Mouse (Mus musculus): ENCODE measurements around the gene Ufd1.

The Ufd1 gene

GRCm38 (mm10) chr16:18811468-18812384, at the start of gene Ufd1, which contains the start of gene Cdc45:
TSS of gene Ufd1 (plus strand) at chr16:18811779.
TSS of gene Cdc45 (minus strand) at chr16:18811987.
- peak; percentile 91 to 96 for DNase-seq (ENCODE audit: low spot score in 2 of 2)

- no peak for DNase-seq (ENCODE audit: low spot score in 2 of 2)
Observed at GRCm38 (mm10) chr16:18762960-18763359, 48.6 kb upstream of the Ufd1 start.

GRCm38 (mm10) chr16:18766390-18766789, 45.2 kb upstream of the Ufd1 start:
- DNase-seq (ENCODE audit: low spot score in 2 of 2) = no peak

GRCm38 (mm10) chr16:18769501-18769900, 42.1 kb upstream of the Ufd1 start:
- no peak for DNase-seq (ENCODE audit: low spot score in 2 of 2)

- no peak for DNase-seq (ENCODE audit: low spot score in 2 of 2)
Observed at GRCm38 (mm10) chr16:18773936-18774335, 37.6 kb upstream of the Ufd1 start.

- no peak for DNase-seq (ENCODE audit: low spot score in 2 of 2)
Observed at GRCm38 (mm10) chr16:18775621-18776555, 35.7 kb upstream of the Ufd1 start.

GRCm38 (mm10) chr16:18776556-18777100, 35.0 kb upstream of the Ufd1 start, which contains the start of gene Cldn5:
TSS of gene Cldn5 (plus strand) at chr16:18776847.
- DNase-seq (ENCODE audit: low spot score in 2 of 2) = no peak

- no peak for DNase-seq (ENCODE audit: low spot score in 2 of 2)
Observed at GRCm38 (mm10) chr16:18777101-18778080, 34.2 kb upstream of the Ufd1 start.

GRCm38 (mm10) chr16:18778461-18778860, 33.1 kb upstream of the Ufd1 start:
- no peak for DNase-seq (ENCODE audit: low spot score in 2 of 2)

GRCm38 (mm10) chr16:18781810-18782209, 29.8 kb upstream of the Ufd1 start:
- no peak for DNase-seq (ENCODE audit: low spot score in 2 of 2)

GRCm38 (mm10) chr16:18785025-18785424, 26.6 kb upstream of the Ufd1 start:
- no peak for DNase-seq (ENCODE audit: low spot score in 2 of 2)

GRCm38 (mm10) chr16:18785485-18785884, 26.1 kb upstream of the Ufd1 start:
- no peak for DNase-seq (ENCODE audit: low spot score in 2 of 2)

GRCm38 (mm10) chr16:18786652-18787051, 24.9 kb upstream of the Ufd1 start:
- DNase-seq (ENCODE audit: low spot score in 2 of 2) = no peak

GRCm38 (mm10) chr16:18788627-18789406, 22.8 kb upstream of the Ufd1 start:
- no peak for DNase-seq (ENCODE audit: low spot score in 2 of 2)

- peak in 1 of 2 experiments; percentile 64 for DNase-seq (ENCODE audit: low spot score in 2 of 2)
Observed at GRCm38 (mm10) chr16:18795223-18795899, 16.2 kb upstream of the Ufd1 start.

GRCm38 (mm10) chr16:18796645-18797044, 14.9 kb upstream of the Ufd1 start:
- DNase-seq (ENCODE audit: low spot score in 2 of 2) = peak in 1 of 2 experiments; percentile 49

GRCm38 (mm10) chr16:18798151-18798550, 13.4 kb upstream of the Ufd1 start:
- DNase-seq (ENCODE audit: low spot score in 2 of 2) = no peak

GRCm38 (mm10) chr16:18798841-18799240, 12.7 kb upstream of the Ufd1 start:
- DNase-seq (ENCODE audit: low spot score in 2 of 2) = peak; percentile 80 to 85

GRCm38 (mm10) chr16:18805746-18806145, 5.8 kb upstream of the Ufd1 start:
- no peak for DNase-seq (ENCODE audit: low spot score in 2 of 2)
